Mouse (Mus musculus) heart, adult 2 months (tissue): ENCODE measurements around the gene Higd1c. TPM values are rescaled to one million over a fixed set of nuclear protein-coding genes. Genes with fewer than 3 reads are reported as not detected.
"Not testable (repeated sequence)": the region's sequence is repeated elsewhere in the genome, so short reads cannot be mapped to it uniquely, and the experiment has no call there.

Experiments used
- DNase-seq, 2 experiments: peaks; one replicate each; pipeline ENCODE4 v3.0.0; 2021
- H3K27ac ChIP-seq: fragments of 200-600 bp; 2 replicates; pipeline ENCODE4 v1.8.1; 2022
- H3K27me3 ChIP-seq: fragments of 200-500 bp; 2 replicates; pipeline ENCODE4 v1.6.1; 2012; ENCODE audit warnings: mild to moderate bottlenecking, low read length, inconsistent platforms, mixed read lengths; ENCODE audit not compliant: control insufficient read depth, insufficient read depth
- H3K36me3 ChIP-seq: fragments of 200-500 bp; 2 replicates; pipeline ENCODE4 v1.6.1; 2012; ENCODE audit warnings: low read length, inconsistent platforms; ENCODE audit not compliant: control insufficient read depth, insufficient read depth
- H3K4me1 ChIP-seq: fragments of 200-500 bp; 2 replicates; pipeline ENCODE4 v1.6.1; 2011; ENCODE audit warnings: low read length; ENCODE audit not compliant: control insufficient read depth, insufficient read depth
- H3K4me3 ChIP-seq: fragments of 200-600 bp; 2 replicates; pipeline ENCODE4 v1.8.1; 2022
- H3K79me2 ChIP-seq: fragments of 200-500 bp; replicated peaks from 2 replicates; pipeline ENCODE4 v1.6.1; 2012; ENCODE audit warnings: mild to moderate bottlenecking, inconsistent platforms, low read length, moderate library complexity, mixed read lengths; ENCODE audit not compliant: control insufficient read depth, insufficient read depth
- H3K9ac ChIP-seq: fragments of 200-500 bp; 2 replicates; pipeline ENCODE4 v1.6.1; 2012; ENCODE audit warnings: low read depth, mild to moderate bottlenecking, control low read depth, inconsistent platforms, low read length, mixed read lengths
- CTCF ChIP-seq: fragments of 200-600 bp; IDR thresholded peaks from 2 replicates; pipeline ENCODE4 v1.8.1; 2022; ENCODE audit warnings: antibody characterized with exemption, mild to moderate bottlenecking, moderate library complexity
- EP300 ChIP-seq: fragments of 200-500 bp; IDR thresholded peaks from 2 replicates; pipeline ENCODE4 v1.6.1; 2011; ENCODE audit warnings: low read depth, low read length, control low read depth; ENCODE audit not compliant: insufficient read depth
- POLR2A ChIP-seq: fragments of 200-500 bp; IDR thresholded peaks from 2 replicates; pipeline ENCODE4 v1.6.1; 2011; ENCODE audit warnings: mild to moderate bottlenecking, low read depth, low read length, control low read depth; ENCODE audit not compliant: insufficient read depth
- WGBS: fragments of 180-500 bp; shearing (Covaris S2); methylation state at CpG from one replicate; pipeline ENCODE4 v1.1.7; 2018; 5-methylcytosine and 5-hydroxymethylcytosine counted together
- intact Hi-C: fragments of 180-260 bp; cut with DNase I; formaldehyde crosslinking; loops from one replicate; pipeline ENCODE4 v1.15.1; 2025
- polyA plus RNA-seq: library from polyadenylated mRNA; depleted of rRNA; stranded (reverse); fragments of >200 nt; gene quantifications from 2 replicates; pipeline ENCODE4 v1.2.3, GENCODE M21; 2012
- total RNA-seq, 2 experiments: library from RNA; stranded (reverse); gene quantifications; 2 replicates each; pipeline ENCODE4 v1.2.3; 2021

Higd1c gene
- total and polyA plus RNA-seq, 3 experiments = not detected

DNA sequence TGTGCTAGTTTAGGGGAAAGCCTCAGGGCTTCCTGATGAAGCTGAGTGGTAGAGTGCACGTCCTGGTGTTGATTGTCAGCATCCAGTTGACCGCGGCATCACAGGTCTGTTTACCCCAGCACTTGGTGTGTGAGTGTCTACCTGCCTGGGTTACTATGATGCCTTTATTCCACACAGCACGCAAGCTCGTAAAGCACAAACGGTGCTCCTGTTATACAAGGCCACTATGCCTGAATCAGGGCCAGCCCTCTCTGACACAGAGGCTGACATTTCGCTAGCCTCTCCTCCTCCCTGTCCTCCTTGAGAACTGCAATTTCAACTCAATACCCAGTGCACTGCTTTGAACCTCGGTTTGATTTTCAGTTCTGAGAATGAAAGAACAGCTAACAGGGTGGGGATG, 55.0 kb downstream of the Higd1c start:
- Histone ChIP-seq H3K27me3 (no peaks in the 10 kb centered on the region; the same call in 1 of the 2 replicates), H3K4me1 (peaks cover 12% of the 10 kb centered on the region), H3K36me3 (no peaks in the 10 kb centered on the region), H3K27ac (no peak overlapping the region), H3K79me2 (peaks cover 8% of the 10 kb centered on the region), H3K9ac (0 out of 2 replicates have a peak overlapping the region, but pooled peaks have one; percentile 31), H3K4me3 (no peak overlapping the region)
- WGBS = 64% methylated on average over 8 of the region's 8 CpGs
- intact Hi-C loops = no loop called here
- DNase-seq = no peak
- TF ChIP-seq POLR2A (no peak), CTCF (no peak), EP300 (no peak)

DNA sequence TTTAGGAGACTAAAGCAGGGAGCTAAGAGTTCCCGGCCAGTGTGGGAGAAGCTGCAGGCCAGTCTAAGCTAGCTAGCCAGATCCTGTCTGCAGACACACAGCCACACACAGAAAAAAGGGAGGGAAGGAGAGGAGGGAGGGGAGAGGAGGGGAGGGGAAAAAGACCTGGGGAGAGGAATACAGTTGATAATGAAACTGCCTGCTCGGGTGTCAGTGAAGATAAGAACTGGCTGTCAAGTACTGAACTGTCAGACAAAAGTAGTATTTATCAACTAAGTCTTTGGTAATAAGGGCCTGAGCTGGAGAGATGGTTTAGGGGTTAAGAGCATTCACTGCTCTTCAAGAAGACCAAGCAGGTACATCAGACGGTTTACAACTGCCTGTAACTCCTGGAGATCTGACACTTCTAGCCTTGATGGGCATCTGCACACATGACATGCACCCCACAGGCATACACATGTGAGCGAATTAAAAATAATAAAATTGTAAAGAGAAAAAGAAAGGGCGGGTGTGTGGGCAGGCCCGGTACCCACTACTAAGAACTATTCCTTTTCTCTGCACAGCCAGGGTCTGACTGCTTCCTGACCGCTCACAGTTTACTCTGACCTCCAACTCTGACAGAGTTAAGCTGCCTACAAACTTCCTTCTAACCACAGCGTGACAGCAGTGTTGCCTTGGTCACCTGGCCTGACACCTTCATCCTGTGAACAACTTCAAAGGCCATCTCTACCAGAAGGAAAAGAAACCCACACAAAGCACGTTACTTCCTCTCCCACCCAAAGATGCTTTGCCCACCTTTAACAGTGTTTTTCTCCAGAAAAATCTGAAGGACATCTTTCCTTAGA, 55.8 kb downstream of the Higd1c start:
- intact Hi-C loops = loop anchor here (5.0 kb wide), 1 partner anchor 37 kb away; no protein-coding TSS in a partner anchor
- no peak overlapping the region for H3K9ac ChIP-seq
- H3K27me3 ChIP-seq = no peaks in the 10 kb centered on the region; the same call in 1 of the 2 replicates

DNA sequence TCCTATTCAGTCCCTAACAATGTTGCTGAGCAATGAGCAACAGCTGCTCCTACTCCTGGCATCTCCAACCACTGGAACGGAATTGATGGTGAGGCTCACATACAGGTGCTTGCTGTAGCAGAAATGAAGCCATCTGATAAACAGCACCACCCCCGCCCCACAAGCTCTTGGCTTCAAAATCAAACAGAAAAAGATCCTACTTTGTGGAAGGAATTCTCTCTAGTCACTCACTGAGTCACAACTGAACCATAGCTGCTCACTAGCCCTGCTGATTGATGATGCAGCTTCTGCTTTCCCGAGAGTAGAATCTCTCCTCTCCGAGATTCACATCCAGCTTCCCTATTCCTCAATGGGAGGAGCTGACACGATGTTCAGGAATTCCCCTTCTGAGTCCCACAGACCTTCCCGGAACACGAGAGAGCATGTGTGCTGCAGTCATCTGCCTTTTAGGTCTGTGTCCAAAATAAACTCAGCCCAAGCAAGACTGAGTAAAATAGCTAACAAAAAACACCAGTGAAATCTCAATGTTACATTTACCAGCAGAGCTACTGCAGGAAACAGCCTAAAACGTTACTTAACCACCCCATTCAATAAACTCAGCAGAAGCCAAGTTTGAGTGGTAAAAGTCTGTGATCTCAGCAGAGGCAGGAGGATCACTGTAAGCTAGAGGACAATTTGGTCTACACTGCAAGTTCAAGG, 56.9 kb downstream of the Higd1c start:
- peak overlapping the region; percentile 27; the same call in 1 of the 2 replicates for H3K9ac ChIP-seq
- no peaks in the 10 kb centered on the region; the same call in 1 of the 2 replicates for H3K27me3 ChIP-seq
- peaks cover 6% of the 10 kb centered on the region for H3K79me2 ChIP-seq
- peaks cover 8% of the 10 kb centered on the region for H3K4me1 ChIP-seq
- H3K27ac ChIP-seq = peak overlapping the region; percentile 21; the same call in 1 of the 2 replicates
- WGBS = 22% methylated on average over 8 of the region's 8 CpGs
- no peak overlapping the region; the same call in 1 of the 2 replicates for H3K4me3 ChIP-seq
- intact Hi-C loops = loop anchor here (5.0 kb wide), 1 partner anchor 36 kb away; no protein-coding TSS in a partner anchor
- TF ChIP-seq EP300 (no peak), POLR2A (no peak), CTCF (no peak)
- H3K36me3 ChIP-seq = no peaks in the 10 kb centered on the region
- peak in 1 of 2 experiments; percentile 27 for DNase-seq

More for the DNA sequence above, 55.8 kb downstream of the Higd1c start:
- peaks cover 7% of the 10 kb centered on the region for H3K79me2 ChIP-seq
- H3K27ac ChIP-seq = no peak overlapping the region
- no peak for DNase-seq
- TF ChIP-seq CTCF = no peak
- no peak for TF ChIP-seq POLR2A
- TF ChIP-seq EP300 = no peak
- H3K4me3 ChIP-seq = no peak overlapping the region
- 65% methylated on average over 9 of the region's 9 CpGs for WGBS
- H3K4me1 ChIP-seq = peaks cover 11% of the 10 kb centered on the region
- H3K36me3 ChIP-seq = no peaks in the 10 kb centered on the region

DNA sequence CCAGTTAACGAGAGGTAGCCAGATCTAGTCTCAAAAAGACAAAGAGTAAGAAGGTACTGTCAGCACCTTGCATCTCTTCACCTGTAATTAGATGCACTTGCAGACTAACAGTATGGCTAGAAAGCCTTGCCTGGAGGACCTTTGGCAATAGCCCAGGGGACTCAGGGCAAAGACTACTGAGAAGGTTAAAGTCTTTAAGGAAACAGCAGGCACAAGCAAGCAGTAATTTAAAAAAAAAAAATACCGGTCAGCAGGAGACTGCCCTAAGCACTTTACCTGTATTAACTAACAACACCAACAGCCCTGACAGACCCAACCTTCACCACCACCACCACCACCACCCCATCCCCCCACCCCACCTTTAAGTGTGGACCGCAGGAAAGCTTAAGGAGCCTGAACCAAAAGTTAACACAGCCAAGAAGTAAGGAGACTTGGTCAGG, 57.4 kb downstream of the Higd1c start, which contains the start of gene Gm5475:
Gene Gm5475, plus strand, starts transcription at position 390 of the 440 bp plus-strand sequence.
- H3K36me3 ChIP-seq, H3K27me3 ChIP-seq, H3K79me2 ChIP-seq, H3K4me1 ChIP-seq, DNase-seq: not testable (repeated sequence)
- Histone ChIP-seq H3K27ac (peak within 1 kb of the TSS; percentile 74), H3K4me3 (peak within 1 kb of the TSS; percentile 83), H3K9ac (peak within 1 kb of the TSS; percentile 87)
- 24% methylated on average over 3 of the region's 3 CpGs for WGBS
- intact Hi-C loops = loop anchor here (5.0 kb wide), 1 partner anchor 36 kb away; no protein-coding TSS in a partner anchor

DNA sequence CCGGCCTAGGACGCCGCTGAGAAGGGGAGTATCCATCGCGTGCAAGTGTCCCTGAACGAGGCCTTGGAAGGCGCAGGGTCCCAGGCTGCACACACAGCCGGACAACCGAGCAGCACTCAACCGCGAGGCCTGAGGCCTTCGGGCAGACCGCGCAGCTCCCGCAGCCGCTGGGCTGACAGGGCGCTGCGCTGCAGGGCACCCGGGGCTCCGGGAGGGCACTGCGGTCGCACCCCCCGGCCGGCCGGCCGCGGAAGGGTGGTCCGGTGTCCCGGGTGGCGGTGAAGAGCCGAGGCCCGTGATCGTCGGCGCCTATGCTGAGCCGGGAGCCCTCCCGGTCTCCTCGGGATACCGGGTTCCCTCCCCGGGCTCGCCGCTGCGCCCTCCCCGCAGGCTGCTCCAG, 58.1 kb downstream of the Higd1c start:
- Histone ChIP-seq H3K27ac (peak overlapping the region; percentile 74), H3K27me3 (no peaks in the 10 kb centered on the region; the same call in 1 of the 2 replicates), H3K9ac (peak overlapping the region; percentile 87), H3K79me2 (0 out of 2 replicates have a peak, but pooled peaks cover 3% of the 10 kb centered on the region), H3K36me3 (no peaks in the 10 kb centered on the region), H3K4me3 (peak overlapping the region; percentile 83), H3K4me1 (peaks cover 8% of the 10 kb centered on the region)
- no peak for TF ChIP-seq POLR2A
- no peak for TF ChIP-seq CTCF
- no peak for TF ChIP-seq EP300
- WGBS = under 1% methylated on average over 44 of the region's 44 CpGs
- no peak for DNase-seq
- intact Hi-C loops = loop anchor here (5.0 kb wide), 1 partner anchor 35 kb away; no protein-coding TSS in a partner anchor
